In genomic region chrX:10243916-10244315, GRCm38 (mm10) we compare ENCODE assay signal across 12 mouse cellular contexts.
"Had no signal": no experiment of that assay in that cellular context is flagged by ENCODE, and none has a peak within 500 bp of the region (broad histone marks: within the 10 kb centered on the region; RNA-seq: fewer than 3 reads in every experiment).

No protein-coding gene starts in this region.

- DNase-seq: retina, postnatal 1 day; right cerebral cortex, adult 18-20 months; right cerebral cortex, postnatal 14 days; right cerebral cortex, postnatal 25 days; right cerebral cortex, postnatal 4 days; spleen, adult 18-20 months; thymus, adult 18-20 months; thymus, adult 2 months; thymus, postnatal 14 days; thymus, postnatal 25 days; thymus, postnatal 36 days; thymus, postnatal 4 days had no signal
